Mouse (Mus musculus): ENCODE measurements around the gene Smchd1. TPM values are rescaled to one million over a fixed set of nuclear protein-coding genes. Genes with fewer than 3 reads are reported as not detected.

Smchd1 gene
- total and polyA plus RNA-seq, 2 experiments from 2014 or later, result 33.4 to 40.2 TPM

- Histone ChIP-seq H3K27ac (ENCODE audit: low read depth, low read length) (no peak overlapping the region), H3K27me3 (ENCODE audit: insufficient read depth, low read length) (no peaks in the 10 kb centered on the region), H3K9ac (replicated peaks; ENCODE audit: low read length, poor library complexity, severe bottlenecking) (no peak overlapping the region), H3K9me3 (ENCODE audit: low read length) (no peaks in the 10 kb centered on the region), H3K4me1 (ENCODE audit: insufficient read depth, low read length) (no peaks in the 10 kb centered on the region), H3K4me2 (ENCODE audit: low read depth, low read length, poor library complexity, severe bottlenecking) (no peak overlapping the region), H3K4me3 (ENCODE audit: low read depth, low read length) (no peak overlapping the region), H3K36me3 (ENCODE audit: insufficient read depth, low read length) (no peaks in the 10 kb centered on the region)
- ATAC-seq (ENCODE audit: low FRiP score) (no peak), DNase-seq (ENCODE audit: low spot score) (no peak)
- 83% methylated on average over 9 of the region's 9 CpGs for WGBS
- TF ChIP-seq CTCF (IDR thresholded peaks at IDR 0.05), result no peak
Observed at GRCm38 (mm10) chr17:71489703-71490461, 14.7 kb upstream of the Smchd1 start.

- no peak for DNase-seq (ENCODE audit: low spot score)
- H3K4me3 ChIP-seq (ENCODE audit: low read depth, low read length), result no peak overlapping the region
- H3K4me2 ChIP-seq (ENCODE audit: low read depth, low read length, poor library complexity, severe bottlenecking), result no peak overlapping the region
- H3K27ac ChIP-seq (ENCODE audit: low read depth, low read length), result no peak overlapping the region; the same call in 1 of the 2 replicates
- H3K9ac ChIP-seq (replicated peaks; ENCODE audit: low read length, poor library complexity, severe bottlenecking), result no peak overlapping the region
- no peaks in the 10 kb centered on the region for H3K4me1 ChIP-seq (ENCODE audit: insufficient read depth, low read length)
- H3K9me3 ChIP-seq (ENCODE audit: low read length), result no peaks in the 10 kb centered on the region
- H3K36me3 ChIP-seq (ENCODE audit: insufficient read depth, low read length), result no peaks in the 10 kb centered on the region
- no peak for TF ChIP-seq CTCF (IDR thresholded peaks at IDR 0.05)
- ATAC-seq (ENCODE audit: low FRiP score), result no peak
- WGBS, result 52% methylated on average over 8 of the region's 8 CpGs
- no peaks in the 10 kb centered on the region for H3K27me3 ChIP-seq (ENCODE audit: insufficient read depth, low read length)
Observed at GRCm38 (mm10) chr17:71486231-71486851, 11.2 kb upstream of the Smchd1 start.

GRCm38 (mm10) chr17:71485791-71486230, 10.7 kb upstream of the Smchd1 start:
- Histone ChIP-seq H3K9ac (replicated peaks; ENCODE audit: low read length, poor library complexity, severe bottlenecking) (no peak overlapping the region), H3K4me2 (ENCODE audit: low read depth, low read length, poor library complexity, severe bottlenecking) (no peak overlapping the region), H3K9me3 (ENCODE audit: low read length) (no peaks in the 10 kb centered on the region), H3K27me3 (ENCODE audit: insufficient read depth, low read length) (no peaks in the 10 kb centered on the region), H3K27ac (ENCODE audit: low read depth, low read length) (no peak overlapping the region), H3K4me3 (ENCODE audit: low read depth, low read length) (no peak overlapping the region), H3K36me3 (ENCODE audit: insufficient read depth, low read length) (no peaks in the 10 kb centered on the region), H3K4me1 (ENCODE audit: insufficient read depth, low read length) (no peaks in the 10 kb centered on the region)
- no peak for DNase-seq (ENCODE audit: low spot score)
- TF ChIP-seq CTCF (IDR thresholded peaks at IDR 0.05), result no peak
- WGBS, result 68% methylated on average over 12 of the region's 12 CpGs
- no peak for ATAC-seq (ENCODE audit: low FRiP score)

GRCm38 (mm10) chr17:71484711-71485110, 9.6 kb upstream of the Smchd1 start:
- TF ChIP-seq CTCF (IDR thresholded peaks at IDR 0.05), result no peak
- ATAC-seq (ENCODE audit: low FRiP score) (no peak), DNase-seq (ENCODE audit: low spot score) (no peak)
- WGBS, result 93% methylated on average over 5 of the region's 5 CpGs
- Histone ChIP-seq H3K4me2 (ENCODE audit: low read depth, low read length, poor library complexity, severe bottlenecking) (no peak overlapping the region), H3K27ac (ENCODE audit: low read depth, low read length) (no peak overlapping the region), H3K9me3 (ENCODE audit: low read length) (no peaks in the 10 kb centered on the region), H3K4me3 (ENCODE audit: low read depth, low read length) (no peak overlapping the region), H3K4me1 (ENCODE audit: insufficient read depth, low read length) (no peaks in the 10 kb centered on the region), H3K9ac (replicated peaks; ENCODE audit: low read length, poor library complexity, severe bottlenecking) (no peak overlapping the region), H3K27me3 (ENCODE audit: insufficient read depth, low read length) (no peaks in the 10 kb centered on the region), H3K36me3 (ENCODE audit: insufficient read depth, low read length) (no peaks in the 10 kb centered on the region)

GRCm38 (mm10) chr17:71483418-71484060, 8.4 kb upstream of the Smchd1 start:
- Histone ChIP-seq H3K36me3 (ENCODE audit: insufficient read depth, low read length) (no peaks in the 10 kb centered on the region), H3K9me3 (ENCODE audit: low read length) (no peaks in the 10 kb centered on the region), H3K27me3 (ENCODE audit: insufficient read depth, low read length) (no peaks in the 10 kb centered on the region), H3K4me2 (ENCODE audit: low read depth, low read length, poor library complexity, severe bottlenecking) (no peak overlapping the region), H3K4me3 (ENCODE audit: low read depth, low read length) (no peak overlapping the region), H3K27ac (ENCODE audit: low read depth, low read length) (no peak overlapping the region), H3K4me1 (ENCODE audit: insufficient read depth, low read length) (no peaks in the 10 kb centered on the region), H3K9ac (replicated peaks; ENCODE audit: low read length, poor library complexity, severe bottlenecking) (no peak overlapping the region)
- TF ChIP-seq CTCF (IDR thresholded peaks at IDR 0.05), result no peak
- 87% methylated on average over 7 of the region's 7 CpGs for WGBS
- ATAC-seq (ENCODE audit: low FRiP score) (no peak), DNase-seq (ENCODE audit: low spot score) (no peak)
